Mouse (Mus musculus) heart, embryonic 13.5 days (tissue): ENCODE measurements around the gene Myh14. TPM values are rescaled to one million over a fixed set of nuclear protein-coding genes. Genes with fewer than 3 reads are reported as not detected.

Experiments used
- ATAC-seq: fragments of 200-750 bp; cut with Nextera tagmentation; 2 replicates; pipeline ENCODE4 v1.8.0; 2017; ENCODE audit warnings: moderate TSS enrichment; ENCODE audit not compliant: insufficient number of reproducible peaks, low FRiP score, low TSS enrichment; ENCODE audit errors: extremely low read depth
- H3K27ac ChIP-seq: fragments of 300-500 bp; sonication (generic); replicated peaks from 2 replicates; pipeline ENCODE4 v1.5.1; 2015; ENCODE audit warnings: moderate library complexity, mild to moderate bottlenecking, inconsistent platforms
- H3K27me3 ChIP-seq: fragments of 300-500 bp; sonication (generic); replicated peaks from 2 replicates; pipeline ENCODE4 v1.6.1; 2015; ENCODE audit warnings: mild to moderate bottlenecking, inconsistent platforms
- H3K36me3 ChIP-seq: fragments of 300-500 bp; sonication (generic); 2 replicates; pipeline ENCODE4 v1.6.1; 2015; ENCODE audit warnings: mild to moderate bottlenecking, inconsistent platforms
- H3K4me1 ChIP-seq: fragments of 300-500 bp; sonication (generic); 2 replicates; pipeline ENCODE4 v1.6.1; 2015; ENCODE audit warnings: inconsistent platforms
- H3K4me2 ChIP-seq: fragments of 300-500 bp; sonication (generic); 2 replicates; pipeline ENCODE4 v1.6.1; 2015; ENCODE audit warnings: inconsistent platforms, mild to moderate bottlenecking, moderate library complexity
- H3K4me3 ChIP-seq: fragments of 300-500 bp; sonication (generic); 2 replicates; pipeline ENCODE4 v1.5.1; 2015; ENCODE audit warnings: moderate library complexity, mild to moderate bottlenecking, inconsistent platforms
- H3K9ac ChIP-seq: fragments of 300-500 bp; sonication (generic); 2 replicates; pipeline ENCODE4 v1.6.1; 2015; ENCODE audit warnings: inconsistent platforms, mild to moderate bottlenecking, moderate library complexity
- H3K9me3 ChIP-seq: fragments of 300-500 bp; sonication (generic); 2 replicates; pipeline ENCODE4 v1.6.1; 2016; ENCODE audit warnings: inconsistent platforms
- WGBS: fragments of 180-500 bp; shearing (Covaris S2); methylation state at CpG from one replicate; pipeline ENCODE4 v1.1.7; 2015; ENCODE audit warnings: mixed read lengths; 5-methylcytosine and 5-hydroxymethylcytosine counted together
- polyA plus RNA-seq: library from polyadenylated mRNA; unstranded; fragments of >200 nt; fragmentation: Nextera tagmentation; extraction: Ambion mirVana; gene quantifications from 2 replicates; pipeline ENCODE4 v1.2.1, GENCODE M21; 2015

The Myh14 gene
- polyA plus RNA-seq, 1 experiment from 2014 or later: 0.59 TPM

DNA sequence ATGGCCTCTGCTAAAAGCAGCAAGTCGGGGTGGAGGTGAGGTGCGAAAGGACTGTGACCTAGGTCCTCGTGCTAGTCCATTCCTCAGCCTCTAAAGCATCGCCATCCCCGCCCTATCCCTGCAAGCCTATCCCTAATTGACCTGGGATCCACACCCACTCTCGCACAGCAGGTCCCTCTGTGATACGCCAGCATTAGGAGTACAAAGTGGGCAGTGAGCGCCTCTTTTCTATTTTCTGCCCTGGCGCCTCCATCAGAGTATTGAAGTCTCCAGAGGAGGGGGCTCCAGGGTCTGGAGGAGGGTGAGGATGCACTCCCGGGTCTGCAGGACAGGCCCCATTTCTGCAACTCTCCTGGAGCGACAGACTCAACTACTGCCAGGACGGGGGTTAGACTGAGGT lies 82.3 kb downstream of the Myh14 start:
- Histone ChIP-seq H3K27me3 (peaks cover 92% of the 10 kb centered on the region), H3K9ac (no peak overlapping the region; the same call in 1 of the 2 replicates), H3K9me3 (no peaks in the 10 kb centered on the region), H3K27ac (no peak overlapping the region), H3K36me3 (no peaks in the 10 kb centered on the region), H3K4me3 (peak overlapping the region; percentile 49), H3K4me1 (peaks cover 34% of the 10 kb centered on the region), H3K4me2 (peak overlapping the region; percentile 95)
- 10% methylated on average over 12 of the region's 12 CpGs for WGBS
- ATAC-seq: no peak

DNA sequence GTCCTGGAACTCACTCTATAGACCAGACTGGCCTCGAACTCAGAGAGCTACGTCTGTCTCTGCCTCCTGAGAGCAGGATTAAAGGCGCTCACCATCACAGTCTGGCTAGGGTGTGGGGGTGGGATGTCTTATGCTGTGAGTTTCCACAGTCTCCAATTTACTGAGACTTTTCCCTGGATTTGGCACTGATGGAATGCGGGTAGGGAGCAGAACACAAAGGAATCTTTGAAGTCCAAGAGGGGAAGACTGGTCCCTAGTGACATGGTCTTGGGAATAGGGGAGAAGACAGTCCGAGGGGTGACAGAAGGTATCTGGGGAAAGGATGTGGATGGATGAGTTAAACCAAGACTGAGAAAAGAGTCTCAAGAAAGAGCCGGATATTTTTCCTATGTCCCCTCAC lies 83.0 kb downstream of the Myh14 start:
- H3K27me3 ChIP-seq: peaks cover 87% of the 10 kb centered on the region
- WGBS: 35% methylated on average over 6 of the region's 6 CpGs
- H3K9ac ChIP-seq: no peak overlapping the region
- no peaks in the 10 kb centered on the region for H3K36me3 ChIP-seq
- H3K4me1 ChIP-seq: peaks cover 34% of the 10 kb centered on the region
- ATAC-seq: no peak
- H3K4me3 ChIP-seq: peak overlapping the region; percentile 38; the same call in 1 of the 2 replicates
- no peaks in the 10 kb centered on the region for H3K9me3 ChIP-seq
- 0 out of 2 replicates have a peak overlapping the region, but pooled peaks have one; percentile 62 for H3K4me2 ChIP-seq
- H3K27ac ChIP-seq: no peak overlapping the region

DNA sequence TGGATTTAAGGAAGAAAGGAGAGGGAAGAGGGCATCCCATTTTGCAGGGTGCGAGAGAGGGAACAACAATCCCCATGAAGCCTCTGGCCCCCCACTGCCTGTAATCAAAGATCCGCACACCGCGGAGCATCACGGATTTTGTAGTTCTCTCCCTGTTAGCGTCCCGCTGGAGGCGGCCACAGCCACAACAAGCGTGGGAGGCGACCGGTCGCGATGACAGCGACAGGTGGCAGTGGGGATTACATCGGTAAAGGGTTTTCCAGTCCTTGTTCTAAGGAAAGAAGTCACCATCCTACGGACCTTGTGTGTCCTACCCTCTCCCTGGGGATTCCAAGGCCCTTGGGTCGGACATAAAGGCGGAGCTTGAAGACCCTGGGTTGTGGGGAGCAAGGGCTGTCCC lies 83.7 kb downstream of the Myh14 start:
- Histone ChIP-seq H3K9me3 (no peaks in the 10 kb centered on the region), H3K4me3 (peak overlapping the region; percentile 38), H3K36me3 (no peaks in the 10 kb centered on the region), H3K27me3 (peaks cover 87% of the 10 kb centered on the region), H3K4me2 (peak overlapping the region; percentile 62), H3K27ac (no peak overlapping the region), H3K4me1 (peaks cover 34% of the 10 kb centered on the region), H3K9ac (0 out of 2 replicates have a peak overlapping the region, but pooled peaks have one; percentile 19)
- WGBS: under 1% methylated on average over 18 of the region's 18 CpGs
- ATAC-seq: no peak

DNA sequence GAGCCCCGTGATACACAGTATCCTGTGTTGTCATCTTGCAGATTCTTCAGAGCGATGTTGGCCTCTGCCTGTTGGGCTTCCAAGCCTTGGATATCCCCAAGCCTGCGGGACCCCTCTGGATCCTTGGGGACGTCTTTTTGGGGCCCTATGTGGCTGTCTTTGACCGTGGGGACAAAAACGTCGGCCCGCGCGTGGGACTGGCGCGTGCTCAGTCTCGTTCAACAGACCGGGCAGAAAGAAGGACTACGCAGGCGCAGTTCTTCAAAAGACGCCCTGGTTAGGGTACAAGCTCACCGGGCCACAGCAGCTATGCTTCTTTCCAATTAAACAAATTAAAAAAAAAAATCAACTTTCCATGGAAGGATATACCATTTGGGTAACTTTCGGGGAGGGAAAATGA lies 84.1 kb downstream of the Myh14 start:
- H3K36me3 ChIP-seq: no peaks in the 10 kb centered on the region
- H3K4me1 ChIP-seq: peaks cover 31% of the 10 kb centered on the region
- no peaks in the 10 kb centered on the region for H3K9me3 ChIP-seq
- ATAC-seq: no peak
- H3K27me3 ChIP-seq: peaks cover 87% of the 10 kb centered on the region
- 12% methylated on average over 19 of the region's 19 CpGs for WGBS
- H3K27ac ChIP-seq: no peak overlapping the region
- peak overlapping the region; percentile 62 for H3K4me2 ChIP-seq
- 0 out of 2 replicates have a peak overlapping the region, but pooled peaks have one; percentile 2 for H3K9ac ChIP-seq
- peak overlapping the region; percentile 38 for H3K4me3 ChIP-seq

DNA sequence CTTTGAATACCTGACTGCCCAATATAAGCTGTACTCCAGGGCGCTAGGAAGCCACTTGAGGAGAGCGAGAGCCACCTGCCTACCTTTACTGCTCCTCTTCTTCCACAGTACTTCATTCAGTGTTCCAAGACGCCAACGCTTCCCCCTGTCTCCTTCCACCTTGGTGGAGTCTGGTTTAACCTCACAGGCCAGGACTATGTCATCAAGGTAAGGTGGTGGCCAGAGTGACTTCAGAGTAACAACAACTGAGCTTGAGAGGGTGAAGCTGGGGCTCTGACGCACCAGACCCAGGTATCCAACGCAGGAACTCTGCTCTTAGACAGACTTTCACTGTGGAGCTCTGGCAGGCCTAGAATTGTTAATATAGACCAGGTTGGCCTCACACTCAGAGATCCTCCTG lies 85.0 kb downstream of the Myh14 start:
- Histone ChIP-seq H3K9ac (no peak overlapping the region), H3K36me3 (no peaks in the 10 kb centered on the region), H3K27me3 (peaks cover 87% of the 10 kb centered on the region), H3K4me1 (peaks cover 24% of the 10 kb centered on the region), H3K9me3 (no peaks in the 10 kb centered on the region), H3K4me2 (no peak overlapping the region), H3K27ac (no peak overlapping the region), H3K4me3 (no peak overlapping the region)
- WGBS: 80% methylated on average over 6 of the region's 6 CpGs
- no peak for ATAC-seq

DNA sequence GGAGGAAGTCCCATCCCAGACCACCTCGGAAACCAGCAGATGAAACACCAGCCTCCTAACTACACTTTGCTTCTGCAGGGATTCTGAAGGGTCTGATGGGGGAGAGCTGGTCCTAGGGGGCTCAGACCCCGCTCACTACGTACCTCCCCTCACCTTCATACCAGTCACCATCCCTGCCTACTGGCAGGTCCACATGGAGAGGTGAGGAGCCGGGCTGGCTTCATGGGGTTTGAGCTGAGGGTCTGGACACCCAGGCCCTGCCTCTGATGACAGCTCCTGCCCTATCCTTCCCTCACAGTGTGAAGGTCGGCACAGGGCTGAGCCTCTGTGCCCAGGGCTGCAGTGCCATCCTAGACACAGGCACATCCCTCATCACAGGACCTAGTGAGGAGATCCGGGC lies 85.7 kb downstream of the Myh14 start:
- Histone ChIP-seq H3K36me3 (no peaks in the 10 kb centered on the region), H3K4me2 (no peak overlapping the region), H3K4me1 (peaks cover 24% of the 10 kb centered on the region), H3K9me3 (no peaks in the 10 kb centered on the region), H3K27ac (no peak overlapping the region), H3K9ac (no peak overlapping the region), H3K4me3 (no peak overlapping the region), H3K27me3 (peaks cover 84% of the 10 kb centered on the region)
- no peak for ATAC-seq
- 80% methylated on average over 6 of the region's 6 CpGs for WGBS

DNA sequence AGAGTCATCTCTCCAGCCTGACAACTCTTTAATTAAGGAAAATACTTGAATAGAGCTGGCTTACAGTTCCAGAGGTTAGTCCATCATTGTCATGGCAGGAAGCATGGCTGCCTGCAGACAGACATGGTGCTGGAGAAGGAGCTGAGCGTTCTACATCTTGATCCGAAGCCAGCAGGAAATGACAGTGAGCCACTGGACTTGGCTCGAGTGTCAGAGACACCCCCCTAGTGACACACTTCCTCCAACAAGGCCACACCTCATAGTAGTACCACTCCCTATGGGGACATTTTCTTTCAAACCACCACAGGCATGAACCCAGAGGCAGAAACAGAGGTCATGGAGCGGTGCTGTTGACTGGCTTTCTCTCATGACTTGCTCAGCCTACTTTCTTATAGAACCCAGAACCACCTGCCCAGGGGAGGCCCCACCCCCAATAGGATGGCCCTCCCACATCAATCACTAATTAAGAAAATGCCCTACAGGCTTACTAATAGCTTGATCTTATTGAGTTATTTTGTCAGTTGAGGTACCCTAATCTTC lies 86.3 kb downstream of the Myh14 start:
- Histone ChIP-seq H3K9ac (no peak overlapping the region), H3K4me3 (no peak overlapping the region), H3K4me1 (peaks cover 21% of the 10 kb centered on the region), H3K4me2 (no peak overlapping the region), H3K36me3 (no peaks in the 10 kb centered on the region), H3K9me3 (no peaks in the 10 kb centered on the region), H3K27me3 (peaks cover 78% of the 10 kb centered on the region), H3K27ac (no peak overlapping the region)
- WGBS: 62% methylated on average over 4 of the region's 4 CpGs
- ATAC-seq: no peak

DNA sequence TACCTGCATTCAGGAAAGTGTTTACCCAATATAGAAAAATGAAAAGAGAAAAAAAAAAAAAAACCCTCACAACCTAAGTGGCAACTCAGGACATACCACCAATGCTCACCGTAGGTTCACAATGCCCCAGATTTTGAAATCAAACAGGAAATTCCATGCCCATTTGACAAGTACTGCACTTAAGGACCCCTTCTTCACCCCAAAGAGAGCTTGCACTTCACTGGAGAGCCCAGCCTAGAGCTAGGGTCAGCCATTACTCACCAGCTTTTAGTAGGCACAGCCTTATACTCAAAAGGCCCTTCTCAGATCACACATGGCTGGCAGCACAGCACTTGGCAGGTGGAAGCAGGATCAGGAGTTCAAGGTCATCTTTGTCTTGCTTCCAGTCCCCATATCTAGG lies 87.5 kb downstream of the Myh14 start:
- peaks cover 11% of the 10 kb centered on the region for H3K4me1 ChIP-seq
- no peak for ATAC-seq
- no peak overlapping the region for H3K4me3 ChIP-seq
- H3K9me3 ChIP-seq: no peaks in the 10 kb centered on the region; the same call in 1 of the 2 replicates
- H3K27ac ChIP-seq: no peak overlapping the region
- no peak overlapping the region for H3K4me2 ChIP-seq
- no peak overlapping the region for H3K9ac ChIP-seq
- peaks cover 66% of the 10 kb centered on the region for H3K27me3 ChIP-seq
- WGBS: 65% methylated on average over 1 of the region's 1 CpGs
- no peaks in the 10 kb centered on the region for H3K36me3 ChIP-seq

DNA sequence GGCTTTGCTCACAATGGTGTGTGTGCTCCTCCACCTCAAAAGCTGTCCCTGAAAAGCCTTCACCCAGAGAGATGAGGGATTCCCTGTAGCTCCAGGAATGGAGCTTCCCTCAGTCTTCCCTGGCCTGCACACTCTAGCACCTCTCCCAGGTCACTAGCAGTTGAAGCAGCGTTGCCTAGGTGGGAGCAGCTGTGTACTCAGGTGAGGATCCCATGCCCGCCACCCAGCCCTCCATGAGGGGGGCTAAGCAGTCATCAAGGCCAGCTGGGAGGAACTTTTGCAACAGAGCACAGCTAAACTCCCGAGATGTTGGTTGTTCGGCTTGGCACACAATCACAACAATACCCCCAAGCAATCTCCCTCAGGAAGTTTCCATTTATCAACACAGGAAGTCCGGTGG lies 87.9 kb downstream of the Myh14 start:
- Histone ChIP-seq H3K27ac (no peak overlapping the region), H3K9me3 (no peaks in the 10 kb centered on the region; the same call in 1 of the 2 replicates), H3K9ac (no peak overlapping the region), H3K4me2 (no peak overlapping the region), H3K4me1 (peaks cover 9% of the 10 kb centered on the region), H3K27me3 (peaks cover 62% of the 10 kb centered on the region), H3K4me3 (no peak overlapping the region), H3K36me3 (no peaks in the 10 kb centered on the region)
- ATAC-seq: no peak
- WGBS: 48% methylated on average over 5 of the region's 5 CpGs

DNA sequence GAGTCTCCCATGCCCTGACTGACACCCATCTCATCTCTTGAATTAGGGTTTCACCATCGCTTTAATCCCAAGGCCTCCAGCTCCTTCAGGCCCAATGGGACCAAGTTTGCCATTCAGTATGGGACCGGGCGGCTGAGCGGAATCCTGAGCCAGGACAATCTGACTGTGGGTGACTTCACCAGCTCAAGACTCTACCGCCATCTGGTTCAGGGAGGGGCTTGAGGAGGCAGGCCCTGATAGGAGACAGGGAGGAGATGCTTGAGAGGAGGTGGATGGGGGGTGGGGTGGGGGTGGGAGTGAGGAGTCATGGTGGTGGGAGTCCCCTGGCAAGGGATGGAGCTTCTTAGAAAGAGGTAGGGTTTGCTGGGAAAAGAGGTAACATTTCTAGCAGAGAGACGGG lies 89.0 kb downstream of the Myh14 start:
- no peak for ATAC-seq
- Histone ChIP-seq H3K4me2 (no peak overlapping the region), H3K9ac (no peak overlapping the region), H3K4me3 (no peak overlapping the region), H3K4me1 (peaks cover 3% of the 10 kb centered on the region; the same call in 1 of the 2 replicates), H3K9me3 (no peaks in the 10 kb centered on the region; the same call in 1 of the 2 replicates), H3K36me3 (no peaks in the 10 kb centered on the region), H3K27ac (no peak overlapping the region), H3K27me3 (peaks cover 54% of the 10 kb centered on the region)
- WGBS: 63% methylated on average over 6 of the region's 6 CpGs

DNA sequence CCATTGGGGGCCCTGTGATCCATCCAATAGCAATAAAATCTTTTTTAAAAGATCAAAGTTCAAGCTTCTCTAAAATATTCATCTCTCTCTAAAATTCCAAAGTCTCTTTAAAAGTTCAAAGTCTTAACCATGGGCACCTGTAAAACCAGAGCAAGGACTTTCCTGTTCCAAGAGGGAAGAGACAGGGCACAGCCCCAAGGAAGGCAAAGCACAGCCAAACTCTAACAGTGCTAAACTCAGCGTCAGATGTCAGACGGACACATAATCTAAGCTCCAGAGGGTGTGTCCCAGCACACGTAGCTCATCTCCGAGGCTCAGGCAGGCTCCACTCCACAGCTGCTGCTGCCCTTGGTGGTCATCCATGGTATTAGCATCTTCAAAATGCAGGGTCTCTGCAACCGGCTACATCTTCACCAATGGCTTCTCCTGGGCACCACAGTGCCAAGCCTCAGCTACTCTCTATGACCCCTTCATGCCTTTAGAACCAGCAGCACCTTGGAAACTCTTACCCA lies 94.3 kb downstream of the Myh14 start:
- H3K9me3 ChIP-seq: no peaks in the 10 kb centered on the region; the same call in 1 of the 2 replicates
- H3K4me3 ChIP-seq: no peak overlapping the region
- peaks cover 24% of the 10 kb centered on the region for H3K27me3 ChIP-seq
- H3K4me2 ChIP-seq: no peak overlapping the region
- H3K9ac ChIP-seq: no peak overlapping the region
- H3K36me3 ChIP-seq: no peaks in the 10 kb centered on the region
- H3K27ac ChIP-seq: no peak overlapping the region
- no peaks in the 10 kb centered on the region for H3K4me1 ChIP-seq
- WGBS: 29% methylated on average over 5 of the region's 5 CpGs
- ATAC-seq: no peak

DNA sequence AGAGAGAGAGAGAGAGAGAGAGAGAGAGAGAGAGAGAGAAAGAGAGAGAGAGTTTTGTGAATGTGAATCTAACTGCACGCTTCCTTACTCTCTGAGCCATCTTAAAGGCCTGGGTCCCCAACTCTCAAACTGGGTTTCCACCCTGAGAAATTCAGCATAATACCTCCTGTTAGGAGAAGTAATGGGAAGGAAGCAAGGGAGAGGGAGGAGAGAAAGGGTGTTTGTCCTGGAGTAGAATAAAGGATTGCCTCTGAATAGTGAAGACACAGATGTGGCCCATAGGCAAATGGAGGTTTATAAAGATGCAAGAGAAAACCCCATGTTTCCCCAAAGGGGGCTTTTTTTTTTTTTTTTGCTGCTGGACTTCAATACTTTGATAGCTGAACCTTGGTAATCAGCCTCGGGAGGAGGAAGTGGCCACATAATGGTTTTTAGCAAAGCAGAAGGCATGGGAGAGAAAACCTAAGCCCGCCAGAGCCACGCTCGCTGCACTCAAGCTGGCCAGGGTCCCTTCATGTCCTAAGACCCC lies 97.6 kb downstream of the Myh14 start:
- Histone ChIP-seq H3K27ac (no peak overlapping the region), H3K4me2 (no peak overlapping the region), H3K27me3 (peaks cover 37% of the 10 kb centered on the region), H3K36me3 (no peaks in the 10 kb centered on the region), H3K4me1 (no peaks in the 10 kb centered on the region), H3K9ac (no peak overlapping the region), H3K4me3 (no peak overlapping the region), H3K9me3 (no peaks in the 10 kb centered on the region)
- ATAC-seq: no peak
- 67% methylated on average over 5 of the region's 5 CpGs for WGBS
